Mouse (Mus musculus) induced T-regulatory cell, adult 2 months (primary cell): ENCODE results near the gene Fbxo45.
A peak's percentile ranks its signal among the peaks of the same experiment; 100 is the strongest.

Source experiments
- DNase-seq: peaks from one replicate; pipeline ENCODE4 v3.0.0-alpha.2; 2012; ENCODE audit warnings: low read depth

Fbxo45 gene

GRCm38 (mm10) chr16:32202681-32203080 is 44.3 kb downstream of the Fbxo45 start:
- DNase-seq = peak; percentile 94

GRCm38 (mm10) chr16:32201004-32201325 is 46.0 kb downstream of the Fbxo45 start:
- no peak for DNase-seq

- peak; percentile 64 for DNase-seq
Measured at GRCm38 (mm10) chr16:32200256-32201003, 46.5 kb downstream of the Fbxo45 start.

GRCm38 (mm10) chr16:32190011-32190441 is 56.9 kb downstream of the Fbxo45 start:
- DNase-seq = peak; percentile 71

- no peak for DNase-seq
Measured at GRCm38 (mm10) chr16:32189109-32189508, 57.8 kb downstream of the Fbxo45 start.

GRCm38 (mm10) chr16:32186056-32186455 is 60.9 kb downstream of the Fbxo45 start:
- DNase-seq = no peak
